Mouse (Mus musculus) C2C12 (cell line): ENCODE measurements around the gene Olfr474. TPM values are rescaled to one million over a fixed set of nuclear protein-coding genes. Genes with fewer than 3 reads are reported as not detected.
"Not testable (repeated sequence)": the region's sequence is repeated elsewhere in the genome, so short reads cannot be mapped to it uniquely, and the experiment has no call there.

Experiments
- H3K27me3 ChIP-seq: one replicate; pipeline ENCODE4 v1.6.1; 2011; ENCODE audit not compliant: control insufficient read depth, insufficient read depth, insufficient read length
- H3K36me3 ChIP-seq: one replicate; pipeline ENCODE4 v1.6.1; 2011; ENCODE audit not compliant: control insufficient read depth, insufficient read depth
- H3K4me3 ChIP-seq: one replicate; pipeline ENCODE4 v1.5.1; 2011; ENCODE audit warnings: mild to moderate bottlenecking, control low read depth; ENCODE audit not compliant: poor library complexity, insufficient read depth, severe bottlenecking
- H3K79me2 ChIP-seq: one replicate; pipeline ENCODE4 v1.6.1; 2011; ENCODE audit not compliant: control insufficient read depth, insufficient read depth
- H3K79me3 ChIP-seq: one replicate; pipeline ENCODE4 v1.6.1; 2011; ENCODE audit warnings: low read depth, control low read depth
- H3ac ChIP-seq: one replicate; pipeline ENCODE3; 2011; ENCODE audit warnings: low read depth; ENCODE audit not compliant: control insufficient read depth, insufficient read length
- CEBPB ChIP-seq: IDR thresholded peaks from one replicate; pipeline ENCODE4 v1.6.1; 2011; ENCODE audit warnings: low read depth, mild to moderate bottlenecking, control low read depth, moderate library complexity
- CTCF ChIP-seq: IDR thresholded peaks from one replicate; pipeline ENCODE4 v1.5.1; 2011; ENCODE audit not compliant: control insufficient read depth, insufficient read depth, insufficient read length
- FOSL1 ChIP-seq: IDR thresholded peaks from one replicate; pipeline ENCODE4 v1.8.0; 2011; ENCODE audit warnings: mild to moderate bottlenecking, low read length; ENCODE audit not compliant: poor library complexity, insufficient read depth, severe bottlenecking
- MAX ChIP-seq: IDR thresholded peaks from one replicate; pipeline ENCODE4 v1.6.1; 2011; ENCODE audit warnings: mild to moderate bottlenecking, control low read depth
- MYOD1 ChIP-seq: IDR thresholded peaks from one replicate; pipeline ENCODE4 v1.6.1; 2011; ENCODE audit warnings: low read depth; ENCODE audit not compliant: control insufficient read depth, insufficient read length
- MYOG ChIP-seq: IDR thresholded peaks from one replicate; pipeline ENCODE4 v1.6.1; 2011; ENCODE audit not compliant: control insufficient read depth, insufficient read length; ENCODE audit errors: extremely low read depth
- USF1 ChIP-seq: IDR thresholded peaks from one replicate; pipeline ENCODE4 v1.6.1; 2011; ENCODE audit warnings: low read depth, mild to moderate bottlenecking, control low read depth, moderate library complexity
- long read RNA-seq, 2 experiments: library from polyadenylated mRNA; unstranded; transcript quantifications; one replicate each; pipeline ENCODE4 v2.0.0; 2019 to 2020
- polyA plus RNA-seq: library from polyadenylated mRNA; unstranded; fragments of >200 nt; fragmentation: generic; extraction: Trizol; gene quantifications from one replicate; pipeline ENCODE4 v1.2.1, GENCODE M21; 2012; ENCODE audit warnings: missing spikeins

Gene Olfr474
- polyA plus RNA-seq = not detected
- long read RNA-seq, experiment 1 = 0 reads
- long read RNA-seq, experiment 2 = 0 reads

- Histone ChIP-seq H3K36me3 (no peaks in the 10 kb centered on the region), H3K27me3 (no peaks in the 10 kb centered on the region)
These were observed at the start of gene Olfr474 for GRCm38 (mm10) chr7:107954343-107954742. TSS of gene Olfr474 (plus strand) at chr7:107954643.

GRCm38 (mm10) chr7:107930146-107930545 is 24.3 kb upstream of the Olfr474 start, which contains the start of gene Olfr473:
TSS of gene Olfr473 (plus strand) at chr7:107930446.
- Histone ChIP-seq H3K79me3 (no peaks in the 10 kb centered on the region), H3ac (no peak within 1 kb of the TSS), H3K79me2 (no peaks in the 10 kb centered on the region), H3K36me3 (no peaks in the 10 kb centered on the region), H3K4me3 (no peak within 1 kb of the TSS), H3K27me3 (no peaks in the 10 kb centered on the region)
- no peak for TF ChIP-seq USF1
- TF ChIP-seq CTCF = no peak
- no peak for TF ChIP-seq MYOG
- TF ChIP-seq MAX = no peak
- no peak for TF ChIP-seq MYOD1
- TF ChIP-seq CEBPB = no peak
- TF ChIP-seq FOSL1 = no peak

More at GRCm38 (mm10) chr7:107954343-107954742, at the start of gene Olfr474:
- Histone ChIP-seq H3K79me3 (no peaks in the 10 kb centered on the region), H3ac (no peak within 1 kb of the TSS), H3K4me3 (no peak within 1 kb of the TSS), H3K79me2 (no peaks in the 10 kb centered on the region)
- no peak for TF ChIP-seq USF1

GRCm38 (mm10) chr7:107952539-107952938 is 1.9 kb upstream of the Olfr474 start:
- H3K4me3 ChIP-seq, H3K79me3 ChIP-seq, H3K36me3 ChIP-seq, H3K79me2 ChIP-seq, H3ac ChIP-seq, H3K27me3 ChIP-seq: not testable (repeated sequence)

GRCm38 (mm10) chr7:107964503-107964902 is 10.1 kb downstream of the Olfr474 start, which contains the start of gene Olfr476:
TSS of gene Olfr476 (plus strand) at chr7:107964803.
- H3K27me3 ChIP-seq = no peaks in the 10 kb centered on the region
- no peaks in the 10 kb centered on the region for H3K79me2 ChIP-seq
- no peaks in the 10 kb centered on the region for H3K36me3 ChIP-seq
- no peak for TF ChIP-seq FOSL1
- no peak for TF ChIP-seq CEBPB
- no peak for TF ChIP-seq MYOG
- TF ChIP-seq MAX = no peak
- TF ChIP-seq CTCF = no peak
- no peak for TF ChIP-seq MYOD1
- no peak for TF ChIP-seq USF1
- no peaks in the 10 kb centered on the region for H3K79me3 ChIP-seq
- no peak within 1 kb of the TSS for H3K4me3 ChIP-seq
- no peak within 1 kb of the TSS for H3ac ChIP-seq

- Histone ChIP-seq H3K4me3 (no peak within 1 kb of the TSS), H3K79me2 (no peaks in the 10 kb centered on the region), H3K36me3 (no peaks in the 10 kb centered on the region), H3K27me3 (no peaks in the 10 kb centered on the region), H3ac (no peak within 1 kb of the TSS), H3K79me3 (no peaks in the 10 kb centered on the region)
- TF ChIP-seq CEBPB = no peak
- TF ChIP-seq MAX = no peak
These were observed 31.9 kb downstream of the Olfr474 start, which contains the start of gene Olfr477 for GRCm38 (mm10) chr7:107986393-107986792. TSS of gene Olfr477 (plus strand) at chr7:107986693.

Other genes starting within 250 kb of the Olfr474 start
- gene Cyb5r2, start 196.6 kb upstream of the Olfr474 start, polyA plus RNA-seq = not detected
- gene Ovch2, start 153.4 kb upstream of the Olfr474 start, polyA plus RNA-seq = not detected
- gene Olfr467, start 142.4 kb upstream of the Olfr474 start, polyA plus RNA-seq = not detected
- gene Olfr469, start 129.1 kb upstream of the Olfr474 start, polyA plus RNA-seq = not detected
- not detected for gene Olfr470, start 107.2 kb upstream of the Olfr474 start, polyA plus RNA-seq
- gene Olfr472, start 56.7 kb upstream of the Olfr474 start, polyA plus RNA-seq = not detected
- gene Olfr473, start 24.2 kb upstream of the Olfr474 start, polyA plus RNA-seq = not detected
- not detected for gene Olfr476, start 10.2 kb downstream of the Olfr474 start, polyA plus RNA-seq
- not detected for gene Olfr477, start 32.0 kb downstream of the Olfr474 start, polyA plus RNA-seq
- not detected for gene Olfr478, start 79.3 kb downstream of the Olfr474 start, polyA plus RNA-seq
- gene Olfr479, start 96.0 kb downstream of the Olfr474 start, polyA plus RNA-seq = not detected
- not detected for gene Olfr480, start 112.7 kb downstream of the Olfr474 start, polyA plus RNA-seq
- not detected for gene Olfr481, start 125.2 kb downstream of the Olfr474 start, polyA plus RNA-seq
- gene Olfr482, start 142.9 kb downstream of the Olfr474 start, polyA plus RNA-seq = 0.01 TPM
- gene Olfr483, start 146.2 kb downstream of the Olfr474 start, polyA plus RNA-seq = not detected
- gene Olfr484, start 172.8 kb downstream of the Olfr474 start, polyA plus RNA-seq = not detected
- not detected for gene Olfr485, start 205.2 kb downstream of the Olfr474 start, polyA plus RNA-seq
- not detected for gene Olfr486, start 218.1 kb downstream of the Olfr474 start, polyA plus RNA-seq